Mouse (Mus musculus): ENCODE measurements at regions not wholly inside any gene's neighbourhood (a gene's known extent, or its start where the extent isn't known, plus 50 kb on each side); places are given as distances from the start of the nearest gene placed in this dataset.

GRCm38 (mm10) chr4:131411936-131412335 is 426.2 kb downstream of the Ptpru start:
- TF ChIP-seq CTCF (IDR thresholded peaks at IDR 0.05; ENCODE audit: borderline replicate concordance, insufficient read depth, low read depth, low read length) = no peak
- TF ChIP-seq POLR2A (IDR thresholded peaks at IDR 0.05; ENCODE audit: borderline replicate concordance, insufficient read depth, low read length) = no peak

All from cerebellum, adult 2 months (tissue).